Mouse (Mus musculus): Measurements from ENCODE around the gene Olfr467.

GRCm38 (mm10) chr7:107778216-107778615 is 33.8 kb upstream of the Olfr467 start:
- TF ChIP-seq POLR2A (IDR thresholded peaks at IDR 0.05; ENCODE audit: low read depth, low read length) (no peak), CTCF (IDR thresholded peaks at IDR 0.05; ENCODE audit: extremely low read depth, insufficient read depth, insufficient read length, insufficient replicate concordance) (no peak)
